Mouse (Mus musculus) skeletal muscle tissue, postnatal 0 days (tissue): Measurements from ENCODE around the gene Actl7a. TPM values are rescaled to one million over a fixed set of nuclear protein-coding genes. Genes with fewer than 3 reads are reported as not detected.

Experiments
- polyA plus RNA-seq: library from polyadenylated mRNA; unstranded; fragments of >200 nt; fragmentation: Nextera tagmentation; extraction: Ambion mirVana; gene quantifications from 2 replicates; pipeline ENCODE4 v1.2.1, GENCODE M21; 2015

Gene Actl7a
- not detected in 2 replicates for polyA plus RNA-seq

GRCm38 (mm10) chr4:56743363-56744195 lies at the start of gene Actl7a:
Actl7a (plus strand) TSS chr4:56743413.

GRCm38 (mm10) chr4:56740020-56740485 lies 3.2 kb upstream of the Actl7a start, which contains the start of gene Gm26657:
Gm26657 (plus strand) TSS chr4:56740070.

GRCm38 (mm10) chr4:56741041-56741493 lies 2.1 kb upstream of the Actl7a start, which contains the start of gene Actl7b:
Actl7b (minus strand) TSS chr4:56741443.

Other genes starting within 250 kb of the Actl7a start
- not detected in 2 replicates for gene Gm26657, start 3.3 kb upstream of the Actl7a start, polyA plus RNA-seq
- not detected in 2 replicates for gene Actl7b, start 2.0 kb upstream of the Actl7a start, polyA plus RNA-seq
- 16.0 and 18.2 TPM in 2 replicates for gene Elp1, start 58.9 kb downstream of the Actl7a start, polyA plus RNA-seq
- 3.9 and 4.8 TPM in 2 replicates for gene Fam206a, start 58.9 kb downstream of the Actl7a start, polyA plus RNA-seq
- 13.7 and 13.9 TPM in 2 replicates for gene Ctnnal1, start 121.8 kb downstream of the Actl7a start, polyA plus RNA-seq
- 8.1 and 8.6 TPM in 2 replicates for gene Tmem245, start 204.0 kb downstream of the Actl7a start, polyA plus RNA-seq
- gene Frrs1l, start 247.0 kb downstream of the Actl7a start, polyA plus RNA-seq, result 0.10 and 0.19 TPM in 2 replicates